Mouse (Mus musculus) small intestine, adult 10 weeks (tissue): ENCODE results near the gene Mrpl2. TPM values are rescaled to one million over a fixed set of nuclear protein-coding genes. Genes with fewer than 3 reads are reported as not detected.

Experiments
- polyA plus RNA-seq: library from polyadenylated mRNA; stranded (reverse); fragments of 350-450 nt; fragmentation: Illumina TruSeq; extraction: RNeasy Lipid Tissue Mini Kit (QIAGEN cat#74804); gene quantifications from one replicate; pipeline ENCODE4 v1.2.3, GENCODE M21; 2014; ENCODE audit warnings: low replicate concordance

Gene Mrpl2
- polyA plus RNA-seq: not detected

GRCm38 (mm10) chr17:46645561-46646321 lies at the start of gene Mrpl2, which contains the start of gene Klc4:
Gene Mrpl2, plus strand, starts transcription at chr17:46646229.
Gene Klc4, minus strand, starts transcription at chr17:46646022.

GRCm38 (mm10) chr17:46628791-46629684 lies 17.0 kb upstream of the Mrpl2 start, which contains the start of gene Ptk7:
Gene Ptk7, minus strand, starts transcription at chr17:46629504.

GRCm38 (mm10) chr17:46650232-46651031 lies 4.4 kb downstream of the Mrpl2 start, which contains the start of gene Cul7:
Gene Cul7, plus strand, starts transcription at chr17:46650337.

GRCm38 (mm10) chr17:46673850-46674529 lies 28.0 kb downstream of the Mrpl2 start, which contains the start of gene Rrp36:
Gene Rrp36, minus strand, starts transcription at chr17:46674352.

GRCm38 (mm10) chr17:46678416-46678815 lies 32.4 kb downstream of the Mrpl2 start, which contains the start of gene Mea1:
Gene Mea1, plus strand, starts transcription at chr17:46678793.

GRCm38 (mm10) chr17:46680760-46681373 lies 34.8 kb downstream of the Mrpl2 start, which contains the start of gene Klhdc3:
Gene Klhdc3, minus strand, starts transcription at chr17:46680914.

Other genes with a start within 250 kb of the Mrpl2 start
- gene Crip3, start 217.3 kb upstream of the Mrpl2 start, polyA plus RNA-seq: not detected
- not detected for gene Slc22a7, start 207.8 kb upstream of the Mrpl2 start, polyA plus RNA-seq
- gene Ttbk1, start 158.6 kb upstream of the Mrpl2 start, polyA plus RNA-seq: not detected
- gene Dnph1, start 149.5 kb upstream of the Mrpl2 start, polyA plus RNA-seq: 2.1 TPM
- gene Cul9, start 99.8 kb upstream of the Mrpl2 start, polyA plus RNA-seq: not detected
- 0.15 TPM for gene Srf, start 90.1 kb upstream of the Mrpl2 start, polyA plus RNA-seq
- gene Ptk7, start 16.7 kb upstream of the Mrpl2 start, polyA plus RNA-seq: not detected
- gene Klc4, start 207 bp upstream of the Mrpl2 start, polyA plus RNA-seq: 0.33 TPM
- not detected for gene Cul7, start 4.1 kb downstream of the Mrpl2 start, polyA plus RNA-seq
- 2.2 TPM for gene Rrp36, start 28.1 kb downstream of the Mrpl2 start, polyA plus RNA-seq
- gene Mea1, start 32.6 kb downstream of the Mrpl2 start, polyA plus RNA-seq: 1.9 TPM
- gene Klhdc3, start 34.7 kb downstream of the Mrpl2 start, polyA plus RNA-seq: 4.2 TPM
- 9.8 TPM for gene Ppp2r5d, start 58.9 kb downstream of the Mrpl2 start, polyA plus RNA-seq
- gene Pex6, start 65.2 kb downstream of the Mrpl2 start, polyA plus RNA-seq: not detected
- gene Gnmt, start 82.9 kb downstream of the Mrpl2 start, polyA plus RNA-seq: not detected
- 1.9 TPM for gene Cnpy3, start 106.0 kb downstream of the Mrpl2 start, polyA plus RNA-seq
- not detected for gene Ptcra, start 117.5 kb downstream of the Mrpl2 start, polyA plus RNA-seq
- gene 2310039H08Rik, start 126.4 kb downstream of the Mrpl2 start, polyA plus RNA-seq: 11.9 TPM
- gene Rpl7l1, start 136.4 kb downstream of the Mrpl2 start, polyA plus RNA-seq: 16.6 TPM
- 5.5 TPM for gene Bicral, start 212.3 kb downstream of the Mrpl2 start, polyA plus RNA-seq
- 0.52 TPM for gene Tbcc, start 244.5 kb downstream of the Mrpl2 start, polyA plus RNA-seq